Comparison of ENCODE assay signal across 8 mouse cellular contexts in genomic region chr4:36950790-36951149, GRCm38 (mm10). TPM values are rescaled to one million over a fixed set of nuclear protein-coding genes. Genes with fewer than 3 reads are reported as not detected.
DNase-seq lines count a peak whose midpoint lies in the region; ATAC-seq lines count a peak whose summit lies in the region.

No protein-coding gene starts in this region.

- H3K9ac ChIP-seq in forebrain, embryonic 11.5 days (ENCODE audit: low read length): 0 out of 2 replicates have a peak overlapping the region, but pooled peaks have one; percentile 53

- no peaks in the 10 kb centered on the region for H3K36me3 ChIP-seq in forebrain, embryonic 11.5 days (ENCODE audit: control insufficient read depth, insufficient read depth, low read length)

- peak overlapping the region; percentile 53 for H3K4me3 ChIP-seq in forebrain, embryonic 11.5 days (ENCODE audit: low read depth, low read length)

- ATAC-seq in forebrain, embryonic 11.5 days (replicated peaks; ENCODE audit: low FRiP score): peak; percentile 60

- peaks cover 37% of the 10 kb centered on the region for H3K27me3 ChIP-seq in forebrain, embryonic 11.5 days (ENCODE audit: control insufficient read depth, insufficient read depth, low read length)

- no peaks in the 10 kb centered on the region for H3K9me3 ChIP-seq in forebrain, embryonic 11.5 days (ENCODE audit: control insufficient read depth, low read length)

- DNase-seq in layer of hippocampus, adult 11-12 months (ENCODE audit: low spot score): peak; percentile 18
- DNase-seq in layer of hippocampus, adult 9-10 months (ENCODE audit: low spot score): no peak
- DNase-seq in forebrain, embryonic 11.5 days (ENCODE audit: low spot score): peak; percentile 61
- peak; percentile 8 for DNase-seq in layer of hippocampus, adult 9-11 months
- DNase-seq in neural tube, embryonic 10.5 days (ENCODE audit: extremely low spot score, low spot score): peak; percentile 57
- no peak for DNase-seq in ovary, postnatal 10 days (ENCODE audit: low spot score)
- no peak for DNase-seq in kidney, adult 11 months
- no peak for DNase-seq in kidney, postnatal 14 days

- peak overlapping the region; percentile 96 for H3K4me2 ChIP-seq in forebrain, embryonic 11.5 days (ENCODE audit: low read depth, low read length, severe bottlenecking)

- H3K4me1 ChIP-seq in forebrain, embryonic 11.5 days (replicated peaks; ENCODE audit: control insufficient read depth, insufficient read depth, low read length): peaks cover 3% of the 10 kb centered on the region; the same call in 1 of the 2 replicates

- under 1% methylated on average over 11 of the region's 11 CpGs for WGBS in forebrain, embryonic 11.5 days

- H3K27ac ChIP-seq in forebrain, embryonic 11.5 days (ENCODE audit: low read depth, low read length): no peak overlapping the region

RNA-seq across cellular contexts. Expression of gene Lingo2, which starts 0.8 kb away (rescaled TPM):
- polyA plus RNA-seq in forebrain, embryonic 11.5 days (2014; fragmentation: Nextera tagmentation; extraction: Ambion mirVana): 2.8 and 3.1 TPM in 2 replicates

Comparison
In these comparisons a context has a peak if more than half of its experiments do, and no peak if none do; other contexts are left out.
1. DNase-seq: peak in layer of hippocampus, adult 11-12 months (single experiment), forebrain, embryonic 11.5 days (single experiment), layer of hippocampus, adult 9-11 months (single experiment) and neural tube, embryonic 10.5 days (single experiment); none in layer of hippocampus, adult 9-10 months (single experiment), ovary, postnatal 10 days (single experiment), kidney, adult 11 months (single experiment) and kidney, postnatal 14 days (single experiment).